Mouse (Mus musculus) cerebellum, adult 2 months (tissue): ENCODE data around the gene Ube2c. TPM values are rescaled to one million over a fixed set of nuclear protein-coding genes. Genes with fewer than 3 reads are reported as not detected.

Experiments used
- DNase-seq, 2 experiments: peaks; one replicate each; pipeline ENCODE4 v3.0.0; 2021
- H3K27ac ChIP-seq: fragments of 200-500 bp; 2 replicates; pipeline ENCODE4 v1.5.1; 2012; ENCODE audit warnings: low read length, control low read depth, inconsistent platforms; ENCODE audit not compliant: insufficient read depth
- H3K27me3 ChIP-seq: fragments of 200-500 bp; 2 replicates; pipeline ENCODE4 v1.6.1; 2012; ENCODE audit warnings: inconsistent platforms, mild to moderate bottlenecking, low read length, moderate library complexity; ENCODE audit not compliant: control insufficient read depth, insufficient read depth
- H3K4me1 ChIP-seq: fragments of 200-500 bp; 2 replicates; pipeline ENCODE4 v1.6.1; 2011; ENCODE audit warnings: low read length; ENCODE audit not compliant: control insufficient read depth, insufficient read depth
- H3K4me3 ChIP-seq: fragments of 200-500 bp; replicated peaks from 2 replicates; pipeline ENCODE3; 2011; ENCODE audit warnings: mild to moderate bottlenecking, low read depth, low read length, control low read depth; ENCODE audit not compliant: insufficient read depth
- CTCF ChIP-seq: fragments of 200-500 bp; IDR thresholded peaks from 2 replicates; pipeline ENCODE4 v1.5.1; 2011; ENCODE audit warnings: low read depth, mild to moderate bottlenecking, control low read depth, low read length, moderate library complexity, borderline replicate concordance; ENCODE audit not compliant: insufficient read depth
- POLR2A ChIP-seq: fragments of 200-500 bp; IDR thresholded peaks from 2 replicates; pipeline ENCODE4 v1.6.1; 2011; ENCODE audit warnings: low read length, control low read depth, borderline replicate concordance; ENCODE audit not compliant: insufficient read depth
- WGBS: fragments of 180-500 bp; shearing (Covaris S2); methylation state at CpG from one replicate; pipeline ENCODE4 v1.1.7; 2018; 5-methylcytosine and 5-hydroxymethylcytosine counted together
- polyA plus RNA-seq: library from polyadenylated mRNA; depleted of rRNA; stranded (reverse); fragments of >200 nt; gene quantifications from 2 replicates; pipeline ENCODE4 v1.2.3, GENCODE M21; 2012

Gene Ube2c
- polyA plus RNA-seq, 1 experiment = 1.0 TPM

DNA sequence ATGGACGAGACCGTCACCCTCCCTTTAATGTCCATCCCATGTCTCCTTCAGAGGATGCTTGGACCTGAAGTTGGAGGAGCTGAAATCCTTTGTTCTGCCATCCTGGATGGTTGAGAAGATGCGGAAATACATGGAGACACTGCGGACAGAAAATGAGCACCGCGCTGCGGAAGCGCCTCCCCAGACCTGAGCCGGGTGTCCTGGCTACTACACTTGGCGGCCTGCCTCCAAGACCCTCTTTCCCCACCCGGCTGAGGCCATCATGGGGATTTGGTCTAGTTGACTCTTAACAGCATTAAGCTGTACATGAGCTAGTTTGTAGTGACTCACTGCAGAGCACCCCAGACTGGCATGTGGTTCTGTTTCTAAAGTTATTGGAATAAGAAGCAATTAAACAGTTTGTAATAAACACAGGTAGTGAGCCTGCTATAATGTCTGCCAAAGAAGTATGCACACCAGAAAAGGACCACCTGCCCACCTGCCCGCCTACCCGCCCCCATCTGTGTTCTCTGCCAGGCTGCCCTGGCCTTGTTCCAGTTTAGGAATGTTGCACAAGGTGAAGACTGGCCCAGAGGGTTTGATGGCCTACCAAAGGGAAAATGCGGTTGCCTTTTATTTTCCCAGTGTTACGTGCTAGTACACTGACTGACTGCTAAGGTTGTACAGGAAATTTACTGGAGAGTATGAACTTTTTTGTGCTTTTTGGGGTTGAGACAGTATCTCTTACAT, 1.7 kb upstream of the Ube2c start:
- H3K4me3 ChIP-seq = no peak overlapping the region
- no peak for TF ChIP-seq CTCF
- no peaks in the 10 kb centered on the region for H3K4me1 ChIP-seq
- H3K27me3 ChIP-seq = no peaks in the 10 kb centered on the region
- H3K27ac ChIP-seq = no peak overlapping the region
- 58% methylated on average over 15 of the region's 15 CpGs for WGBS
- no peak for DNase-seq

DNA sequence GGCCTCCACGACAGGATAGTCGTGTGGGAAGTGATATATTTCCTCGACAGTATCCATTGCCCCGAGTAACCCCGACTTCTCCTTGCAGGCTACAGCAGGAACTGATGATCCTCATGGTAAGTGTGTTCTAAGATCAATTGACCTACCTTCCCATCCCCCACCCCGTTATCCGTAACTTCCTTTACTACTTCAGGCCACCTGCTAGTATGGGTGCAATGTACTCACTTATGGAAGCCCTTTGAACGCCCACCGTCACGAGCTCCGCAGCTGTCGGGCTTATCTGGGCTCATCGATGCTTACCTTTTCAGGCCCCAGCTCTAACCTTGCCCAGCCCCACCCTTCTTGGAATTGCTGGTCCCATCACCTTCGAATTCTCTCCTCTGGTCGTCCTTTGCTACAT, 581 bp downstream of the Ube2c start:
- H3K27ac ChIP-seq = no peak overlapping the region
- no peak overlapping the region for H3K4me3 ChIP-seq
- H3K27me3 ChIP-seq = no peaks in the 10 kb centered on the region
- DNase-seq = no peak
- H3K4me1 ChIP-seq = no peaks in the 10 kb centered on the region
- WGBS = 2% methylated on average over 15 of the region's 15 CpGs
- no peak for TF ChIP-seq POLR2A
- TF ChIP-seq CTCF = no peak

DNA sequence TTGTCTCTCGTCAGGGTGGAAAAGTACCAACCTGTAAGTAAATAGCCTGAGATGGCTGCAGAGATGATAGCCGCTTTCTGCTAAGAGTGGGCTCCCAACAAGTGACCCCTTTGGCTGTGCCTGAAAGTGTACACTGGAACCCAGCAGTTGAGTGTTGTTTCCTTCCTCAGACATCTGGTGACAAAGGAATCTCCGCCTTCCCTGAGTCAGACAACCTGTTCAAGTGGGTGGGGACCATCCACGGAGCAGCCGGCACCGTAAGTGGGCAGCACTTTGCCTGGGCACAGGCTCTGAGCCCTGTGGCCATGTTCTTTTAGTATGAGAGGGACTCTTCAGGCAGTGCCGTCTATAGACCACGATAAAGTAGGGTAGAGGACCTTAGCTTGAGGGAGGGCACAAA, 1.4 kb downstream of the Ube2c start:
- WGBS = 59% methylated on average over 8 of the region's 8 CpGs
- H3K4me1 ChIP-seq = no peaks in the 10 kb centered on the region
- DNase-seq = no peak
- H3K27me3 ChIP-seq = no peaks in the 10 kb centered on the region
- H3K4me3 ChIP-seq = no peak overlapping the region
- no peak overlapping the region for H3K27ac ChIP-seq
- TF ChIP-seq POLR2A (no peak), CTCF (no peak)

DNA sequence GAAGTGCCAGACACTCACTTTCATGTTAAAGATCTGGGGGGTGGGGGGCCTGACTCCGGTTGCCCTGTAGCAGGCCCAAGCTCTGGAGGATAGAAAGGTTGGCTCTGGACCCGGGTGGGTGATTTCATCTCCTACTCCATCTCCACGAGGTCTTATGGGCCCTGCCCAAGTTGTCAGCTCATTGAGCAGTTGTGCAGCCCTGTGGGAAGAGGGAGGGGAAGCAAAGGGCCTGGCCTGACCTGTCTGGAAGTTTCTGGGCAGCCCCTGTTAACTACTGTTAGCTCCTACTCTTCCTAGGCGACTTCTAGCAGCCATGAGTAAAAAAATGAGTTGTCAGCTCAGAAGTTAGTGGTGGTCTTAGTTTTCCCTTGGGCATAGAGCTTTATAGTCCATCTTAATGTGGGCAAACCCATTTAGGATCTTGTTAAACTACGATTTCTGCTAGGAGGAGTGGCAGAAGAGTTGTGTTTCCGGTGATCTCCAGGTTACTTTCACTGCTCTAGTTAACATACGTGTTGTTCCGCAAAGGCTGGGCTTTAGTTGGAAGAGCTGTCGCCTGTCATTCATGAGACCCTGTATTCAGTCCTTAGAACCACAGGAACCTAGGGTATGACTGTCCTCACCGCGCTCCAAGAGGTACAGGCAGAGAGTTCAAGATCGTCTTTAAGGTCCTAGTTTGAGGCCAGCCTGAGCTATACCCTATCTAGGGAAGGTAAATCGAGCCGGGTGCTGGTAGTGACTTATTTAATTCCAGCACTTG, 3.7 kb downstream of the Ube2c start:
- no peak overlapping the region for H3K4me3 ChIP-seq
- TF ChIP-seq POLR2A (no peak), CTCF (no peak)
- no peaks in the 10 kb centered on the region for H3K27me3 ChIP-seq
- no peak for DNase-seq
- H3K4me1 ChIP-seq = peaks cover 1% of the 10 kb centered on the region; the same call in 1 of the 2 replicates
- no peak overlapping the region for H3K27ac ChIP-seq
- WGBS = 80% methylated on average over 14 of the region's 14 CpGs

DNA sequence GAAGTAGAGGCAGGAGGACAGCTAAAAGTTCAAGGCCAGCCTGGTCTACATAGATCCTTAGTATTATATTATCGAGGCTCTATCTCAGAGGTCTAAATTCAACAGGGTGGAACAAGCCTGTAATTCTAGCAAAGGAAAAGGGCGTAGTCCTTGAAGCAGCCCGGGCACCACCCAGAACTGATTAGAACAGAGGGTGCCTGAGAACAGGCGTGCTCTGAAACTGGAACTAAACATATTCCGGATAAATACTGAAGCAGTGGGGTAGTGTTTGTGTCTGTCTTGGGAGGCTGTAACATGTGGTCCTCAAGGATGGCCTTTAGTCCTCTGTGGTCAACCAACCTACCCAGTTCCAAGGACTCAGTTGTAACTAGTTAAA, 4.3 kb downstream of the Ube2c start:
- no peak for DNase-seq
- TF ChIP-seq POLR2A (no peak), CTCF (no peak)
- no peak overlapping the region for H3K27ac ChIP-seq
- 86% methylated on average over 5 of the region's 5 CpGs for WGBS
- no peak overlapping the region for H3K4me3 ChIP-seq
- H3K4me1 ChIP-seq = peaks cover 7% of the 10 kb centered on the region
- no peaks in the 10 kb centered on the region for H3K27me3 ChIP-seq

DNA sequence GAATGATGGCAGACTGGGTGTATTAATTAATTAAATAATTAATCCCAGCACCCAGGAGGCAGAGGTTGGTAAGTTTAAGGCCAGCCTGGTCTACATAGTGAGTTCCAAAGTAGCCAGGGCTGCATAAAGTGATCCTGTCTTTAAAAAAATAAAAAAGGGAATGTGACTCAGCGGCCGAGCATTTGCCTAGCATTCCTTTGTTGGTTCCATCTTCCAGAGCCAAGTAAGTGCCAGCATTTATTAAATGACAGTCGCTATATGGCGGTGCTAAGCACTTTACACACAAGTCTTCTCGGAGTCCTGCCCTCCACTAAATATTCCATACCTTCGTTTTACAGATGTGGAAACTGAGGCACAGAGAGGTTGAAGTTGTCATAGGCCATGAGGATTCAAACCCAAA, 6.4 kb downstream of the Ube2c start:
- Histone ChIP-seq H3K27ac (no peak overlapping the region), H3K27me3 (no peaks in the 10 kb centered on the region), H3K4me1 (peaks cover 10% of the 10 kb centered on the region), H3K4me3 (no peak overlapping the region)
- no peak for TF ChIP-seq POLR2A
- no peak for TF ChIP-seq CTCF
- WGBS = 88% methylated on average over 6 of the region's 6 CpGs
- no peak for DNase-seq

DNA sequence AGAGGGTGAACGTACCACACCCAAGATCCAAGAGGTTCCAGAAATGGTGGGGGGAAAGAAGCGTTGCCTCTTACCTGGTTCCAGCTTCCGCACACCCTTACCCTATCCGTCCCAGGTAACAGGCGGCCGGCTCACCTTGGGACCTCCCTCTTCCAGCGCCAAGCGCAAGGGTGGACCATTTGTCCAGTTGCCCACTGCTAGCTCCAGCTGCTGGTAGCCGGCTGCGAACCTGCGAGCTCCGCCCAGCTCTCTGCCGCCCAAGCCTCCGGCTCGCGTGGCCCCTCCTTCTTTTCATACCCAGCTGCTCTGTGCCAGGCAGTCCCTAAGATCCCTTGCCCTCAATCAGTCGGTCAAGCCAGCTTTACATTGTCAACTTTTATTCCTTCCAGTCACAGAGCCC, 7.1 kb downstream of the Ube2c start:
- no peak overlapping the region for H3K4me3 ChIP-seq
- WGBS = 67% methylated on average over 17 of the region's 17 CpGs
- no peaks in the 10 kb centered on the region for H3K27me3 ChIP-seq
- no peak for DNase-seq
- TF ChIP-seq CTCF = no peak
- TF ChIP-seq POLR2A = no peak
- H3K27ac ChIP-seq = no peak overlapping the region
- H3K4me1 ChIP-seq = peaks cover 10% of the 10 kb centered on the region
